Mouse (Mus musculus): ENCODE data around the gene Ttc5. TPM values are rescaled to one million over a fixed set of nuclear protein-coding genes. Genes with fewer than 3 reads are reported as not detected.
A peak's percentile ranks its signal among the peaks of the same experiment; 100 is the strongest.
"Not testable (repeated sequence)": the region's sequence is repeated elsewhere in the genome, so short reads cannot be mapped to it uniquely, and the experiment has no call there.

Gene Ttc5
- total RNA-seq (2021) = 10 to 100 TPM; 67.9 to 70.9 TPM

GRCm38 (mm10) chr14:50785251-50785637 is at the start of gene Ttc5:
Ttc5 (minus strand) TSS chr14:50785519.
- intact Hi-C loops (cut with DNase I) = loop anchor here (10.0 kb wide), 1 partner anchor 920 kb away; no protein-coding TSS in a partner anchor
- DNase-seq (ENCODE audit: extremely low spot score in 1 of 2, low spot score in 2 of 2) = peak; percentile 86 to 88

DNA sequence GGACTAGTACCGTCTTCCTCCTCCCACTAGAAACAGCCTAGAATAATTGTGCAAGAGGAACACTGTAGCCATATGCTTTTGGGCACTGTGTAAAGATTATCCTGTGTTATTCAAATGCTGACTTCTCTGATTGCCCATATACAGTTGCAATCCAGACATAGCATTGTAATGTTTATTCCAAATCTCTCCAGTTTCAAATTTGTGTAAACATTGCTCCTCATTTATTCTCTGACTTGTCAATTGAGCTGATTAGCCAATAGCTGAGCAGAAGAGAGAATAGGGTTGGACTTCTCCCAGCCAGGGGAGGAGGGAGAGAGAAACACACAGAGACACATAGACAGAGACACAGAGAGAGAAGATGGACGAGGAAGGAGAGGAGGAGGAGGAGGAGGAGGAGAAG is 49.1 kb upstream of the Ttc5 start:
- no peak for DNase-seq (ENCODE audit: extremely low spot score in 1 of 2, low spot score in 2 of 2)
- intact Hi-C loops (cut with DNase I) = no loop called here

- peak; percentile 13 to 38 for DNase-seq (ENCODE audit: extremely low spot score in 1 of 2, low spot score in 2 of 2)
- intact Hi-C loops (cut with DNase I) = no loop called here
Observed at GRCm38 (mm10) chr14:50833964-50834363, 48.6 kb upstream of the Ttc5 start.

DNA sequence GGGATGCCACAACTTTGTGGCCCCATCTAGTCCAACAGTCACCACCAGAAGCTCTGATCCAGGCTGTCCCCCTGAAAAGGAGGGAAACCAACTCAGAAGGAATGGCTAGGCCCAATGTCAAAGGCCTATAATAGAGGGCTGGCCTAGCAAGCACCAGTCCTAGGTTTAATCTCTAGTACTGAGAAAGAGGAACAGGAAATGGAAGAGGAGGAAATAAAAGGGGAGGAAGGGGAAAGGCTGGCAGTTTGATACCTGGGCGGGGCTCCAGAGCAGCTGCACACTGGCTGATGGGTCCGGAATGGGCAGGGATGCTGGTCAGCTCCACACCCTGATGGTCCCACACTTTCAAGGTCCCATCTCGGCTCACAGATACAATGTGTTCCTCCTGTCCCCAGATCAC is 44.6 kb upstream of the Ttc5 start:
- intact Hi-C loops (cut with DNase I) = loop anchor here (5.0 kb wide), 1 partner anchor 97 kb away; no protein-coding TSS in a partner anchor

GRCm38 (mm10) chr14:50826579-50826978 is 41.3 kb upstream of the Ttc5 start:
- peak in 1 of 2 experiments; percentile 17 for DNase-seq (ENCODE audit: extremely low spot score in 1 of 2, low spot score in 2 of 2)
- intact Hi-C loops (cut with DNase I) = loop anchor here (5.0 kb wide), 1 partner anchor 101 kb away; no protein-coding TSS in a partner anchor

More for the DNA sequence above, 44.6 kb upstream of the Ttc5 start:
- DNase-seq (ENCODE audit: extremely low spot score in 1 of 2, low spot score in 2 of 2) = no peak

GRCm38 (mm10) chr14:50824219-50824618 is 38.9 kb upstream of the Ttc5 start:
- DNase-seq (ENCODE audit: extremely low spot score in 1 of 2, low spot score in 2 of 2) = no peak
- intact Hi-C loops (cut with DNase I) = no loop called here

- intact Hi-C loops (cut with DNase I) = no loop called here
- no peak for DNase-seq (ENCODE audit: extremely low spot score in 1 of 2, low spot score in 2 of 2)
Observed at GRCm38 (mm10) chr14:50823240-50823639, 37.9 kb upstream of the Ttc5 start.

GRCm38 (mm10) chr14:50813060-50813459 is 27.7 kb upstream of the Ttc5 start:
- intact Hi-C loops (cut with DNase I) = no loop called here
- DNase-seq (ENCODE audit: extremely low spot score in 1 of 2, low spot score in 2 of 2) = no peak

GRCm38 (mm10) chr14:50807487-50808072 is 22.3 kb upstream of the Ttc5 start, which contains the start of the genes Ccnb1ip1 and Parp2:
Ccnb1ip1 (minus strand) TSS chr14:50807732.
Parp2 (plus strand) TSS chr14:50807841.
- intact Hi-C loops (cut with DNase I) = loop anchor here (1.0 to 5.0 kb wide), 3 partner anchors 105 to 280 kb away; no protein-coding TSS in a partner anchor
- peak; percentile 94 to 98 for DNase-seq (ENCODE audit: extremely low spot score in 1 of 2, low spot score in 2 of 2)

- DNase-seq (ENCODE audit: extremely low spot score in 1 of 2, low spot score in 2 of 2) = not testable (repeated sequence)
- intact Hi-C loops (cut with DNase I) = loop anchor here (5.0 kb wide), 2 partner anchors 106 to 281 kb away; no protein-coding TSS in a partner anchor
Observed at GRCm38 (mm10) chr14:50806469-50806868, 21.1 kb upstream of the Ttc5 start.

- intact Hi-C loops (cut with DNase I) = loop anchor here (5.0 kb wide), 3 partner anchors 108 to 947 kb away; no protein-coding TSS in a partner anchor
- no peak for DNase-seq (ENCODE audit: extremely low spot score in 1 of 2, low spot score in 2 of 2)
Observed at GRCm38 (mm10) chr14:50804683-50805082, 19.4 kb upstream of the Ttc5 start.

GRCm38 (mm10) chr14:50802843-50803562 is 17.7 kb upstream of the Ttc5 start:
- intact Hi-C loops (cut with DNase I) = loop anchor here (5.0 kb wide), 1 partner anchor 946 kb away; no protein-coding TSS in a partner anchor
- DNase-seq (ENCODE audit: extremely low spot score in 1 of 2, low spot score in 2 of 2) = no peak

- no peak for DNase-seq (ENCODE audit: extremely low spot score in 1 of 2, low spot score in 2 of 2)
- intact Hi-C loops (cut with DNase I) = loop anchor here (5.0 kb wide), 1 partner anchor 945 kb away; no protein-coding TSS in a partner anchor
Observed at GRCm38 (mm10) chr14:50802441-50802840, 17.1 kb upstream of the Ttc5 start.

DNA sequence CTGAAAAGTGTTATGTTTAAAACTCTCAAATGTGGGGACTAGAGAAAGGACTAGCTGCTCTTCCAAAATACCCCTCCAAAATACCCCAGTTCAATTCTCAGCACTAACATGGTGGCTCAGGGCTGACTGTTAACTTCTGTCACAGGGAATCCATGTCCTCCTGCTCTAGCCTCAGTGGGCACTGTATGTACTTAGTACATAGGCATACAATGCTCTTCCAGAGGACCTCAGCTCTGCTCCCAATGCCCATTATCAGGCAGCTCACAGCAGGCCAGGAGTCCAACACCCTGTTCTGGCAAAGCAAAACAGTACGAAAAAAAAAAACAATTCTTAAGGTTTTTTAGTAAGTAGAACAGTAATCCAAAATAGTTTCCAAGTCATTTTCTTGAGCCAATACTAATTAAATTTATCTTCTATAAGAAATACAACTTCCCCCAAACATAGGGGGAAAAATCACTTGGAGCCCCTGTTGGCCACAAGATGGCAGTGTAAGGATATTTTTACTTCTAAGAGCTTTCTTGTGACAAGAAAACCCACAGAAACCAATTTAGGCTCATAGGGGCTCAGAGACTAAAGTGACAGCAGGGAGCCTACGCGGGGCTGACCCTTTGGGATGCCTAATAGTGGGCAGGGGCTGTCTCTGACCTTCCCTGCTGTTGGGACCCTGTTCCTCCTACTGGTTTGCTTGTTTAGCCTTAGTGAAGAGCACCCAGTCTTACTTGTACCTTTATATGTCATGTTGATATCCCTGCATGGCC is 14.4 kb upstream of the Ttc5 start:
- intact Hi-C loops (cut with DNase I) = loop anchor here (5.0 kb wide), 1 partner anchor 942 kb away; no protein-coding TSS in a partner anchor
- DNase-seq (ENCODE audit: extremely low spot score in 1 of 2, low spot score in 2 of 2) = peak in 1 of 2 experiments; percentile 29

GRCm38 (mm10) chr14:50798512-50798911 is 13.2 kb upstream of the Ttc5 start:
- intact Hi-C loops (cut with DNase I) = no loop called here
- DNase-seq (ENCODE audit: extremely low spot score in 1 of 2, low spot score in 2 of 2) = no peak

DNA sequence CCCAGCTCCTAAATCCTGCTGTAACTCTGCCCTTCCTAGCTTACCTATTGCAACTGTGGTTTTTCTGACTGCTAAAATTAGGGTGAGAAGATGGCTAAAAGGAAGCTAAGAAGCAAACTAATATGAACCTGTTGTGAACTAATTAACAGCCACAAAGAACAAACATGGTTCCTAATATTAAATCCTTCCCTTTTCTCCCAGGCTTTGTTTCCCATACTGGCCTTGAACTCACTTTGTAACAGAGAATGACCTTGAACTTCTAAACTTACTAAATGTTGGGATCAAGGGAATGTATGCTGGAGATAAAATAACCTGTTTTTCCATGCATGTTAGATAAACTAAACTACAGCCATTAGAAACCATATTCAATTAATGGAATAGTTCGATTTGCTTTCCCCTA is 11.1 kb upstream of the Ttc5 start:
- intact Hi-C loops (cut with DNase I) = no loop called here
- DNase-seq (ENCODE audit: extremely low spot score in 1 of 2, low spot score in 2 of 2) = no peak

DNA sequence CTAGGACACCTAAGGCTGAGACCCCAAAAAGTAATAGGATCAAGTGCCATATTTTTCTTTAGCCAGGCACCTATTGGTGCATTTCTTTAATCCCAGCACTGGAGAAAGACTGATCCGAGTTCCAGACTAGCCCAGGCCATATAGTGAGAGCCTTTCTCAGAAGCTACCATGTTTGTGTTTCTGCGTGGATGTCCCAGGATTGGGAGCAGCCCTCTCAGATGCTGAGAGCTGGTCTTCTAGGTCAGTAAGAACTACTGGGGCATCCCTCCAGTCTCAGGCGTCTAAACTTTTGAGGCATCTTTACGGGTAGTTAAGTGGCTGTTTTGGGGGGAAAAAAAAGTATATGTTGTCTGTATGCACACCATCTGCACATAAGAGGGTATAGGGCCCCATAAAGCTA is 10.6 kb upstream of the Ttc5 start:
- no peak for DNase-seq (ENCODE audit: extremely low spot score in 1 of 2, low spot score in 2 of 2)
- intact Hi-C loops (cut with DNase I) = no loop called here

DNA sequence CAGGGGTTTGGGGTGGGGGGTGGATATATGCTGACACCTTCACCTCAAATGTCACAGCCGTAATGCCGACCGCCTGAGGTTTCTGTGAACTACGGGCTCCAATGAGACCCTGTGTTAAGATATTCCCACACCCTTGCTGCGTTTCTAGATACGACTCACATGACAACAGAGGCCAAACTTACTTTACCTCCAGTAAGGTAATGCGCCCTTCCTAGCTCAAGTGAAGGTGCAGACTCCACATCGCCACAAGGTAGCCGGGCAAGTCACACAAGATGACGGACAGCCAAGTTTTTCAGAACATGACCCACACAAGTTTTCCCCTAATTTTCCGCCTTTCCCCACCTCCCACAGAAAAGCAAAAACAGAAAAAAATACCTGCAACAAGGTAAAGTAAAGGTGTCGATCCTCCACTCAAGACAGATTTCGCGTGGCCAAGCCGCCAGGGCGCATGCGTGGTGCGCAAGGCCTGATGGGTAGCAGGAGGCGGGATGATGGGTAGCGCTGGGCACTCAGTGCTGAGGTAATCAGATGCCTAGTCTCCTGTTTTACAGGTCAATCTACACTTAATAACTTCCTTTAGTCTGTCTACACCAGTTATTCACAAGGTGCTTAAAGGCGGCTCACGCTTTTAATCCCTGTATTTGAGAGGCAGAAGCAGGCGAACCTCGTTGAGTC is 10.1 kb upstream of the Ttc5 start:
- intact Hi-C loops (cut with DNase I) = no loop called here
- no peak for DNase-seq (ENCODE audit: extremely low spot score in 1 of 2, low spot score in 2 of 2)
